7 mouse cellular contexts compared by ENCODE assay signal in genomic region chr11:58103697-58104306, GRCm38 (mm10). TPM values are rescaled to one million over a fixed set of nuclear protein-coding genes. Genes with fewer than 3 reads are reported as not detected.
A peak's percentile ranks its signal among the peaks of the same experiment; 100 is the strongest.
DNase-seq lines count a peak whose midpoint lies in the region; ATAC-seq and TF ChIP-seq lines count a peak whose summit lies in the region.

Gene Cnot8, plus strand, starts transcription at chr11:58104153.

- H3K36me3 ChIP-seq in embryonic facial prominence, embryonic 10.5 days (replicated peaks), result peaks cover 8% of the 10 kb centered on the region; the same call in 1 of the 2 replicates
- H3K36me3 ChIP-seq in intestine, postnatal 0 days (ENCODE audit: control insufficient read depth, insufficient read depth), result no peaks in the 10 kb centered on the region
- no peaks in the 10 kb centered on the region for H3K36me3 ChIP-seq in midbrain, embryonic 12.5 days
- H3K36me3 ChIP-seq in small intestine, adult 2 months (ENCODE audit: control insufficient read depth, insufficient read depth, low read length), result no peaks in the 10 kb centered on the region

- H3K9me3 ChIP-seq in embryonic facial prominence, embryonic 10.5 days, result no peaks in the 10 kb centered on the region
- H3K9me3 ChIP-seq in intestine, postnatal 0 days (ENCODE audit: control insufficient read depth), result no peaks in the 10 kb centered on the region
- H3K9me3 ChIP-seq in midbrain, embryonic 12.5 days, result no peaks in the 10 kb centered on the region

- WGBS in embryonic facial prominence, embryonic 10.5 days, result under 1% methylated on average over 55 of the region's 55 CpGs
- under 1% methylated on average over 55 of the region's 55 CpGs for WGBS in intestine, postnatal 0 days
- WGBS in midbrain, embryonic 12.5 days, result under 1% methylated on average over 55 of the region's 55 CpGs
- WGBS in small intestine, adult 2 months, result under 1% methylated on average over 55 of the region's 55 CpGs

- H3K9ac ChIP-seq in intestine, postnatal 0 days (ENCODE audit: low read depth, low read length), result peak within 1 kb of the TSS; percentile 71
- H3K9ac ChIP-seq in midbrain, embryonic 12.5 days (replicated peaks), result peak within 1 kb of the TSS; percentile 87

- H3K27me3 ChIP-seq in embryonic facial prominence, embryonic 10.5 days (replicated peaks; ENCODE audit: low read depth, poor library complexity, severe bottlenecking), result peaks cover 5% of the 10 kb centered on the region
- no peaks in the 10 kb centered on the region for H3K27me3 ChIP-seq in intestine, postnatal 0 days (replicated peaks; ENCODE audit: control insufficient read depth, insufficient read depth, low read length)
- H3K27me3 ChIP-seq in midbrain, embryonic 12.5 days, result peaks cover 5% of the 10 kb centered on the region; the same call in 1 of the 2 replicates
- H3K27me3 ChIP-seq in small intestine, adult 2 months (ENCODE audit: control insufficient read depth, insufficient read depth, low read length), result no peaks in the 10 kb centered on the region

- intact Hi-C loops in left cerebral cortex, postnatal 4 days (cut with DNase I), result no loop called here

- H3K4me2 ChIP-seq in intestine, postnatal 0 days (replicated peaks; ENCODE audit: low read depth), result peak within 1 kb of the TSS; percentile 77
- peak within 1 kb of the TSS; percentile 79 for H3K4me2 ChIP-seq in midbrain, embryonic 12.5 days (replicated peaks)

- H3K4me3 ChIP-seq in embryonic facial prominence, embryonic 10.5 days, result peak within 1 kb of the TSS; percentile 98
- peak within 1 kb of the TSS; percentile 74 for H3K4me3 ChIP-seq in intestine, postnatal 0 days (ENCODE audit: low read depth, low read length)
- H3K4me3 ChIP-seq in midbrain, embryonic 12.5 days, result peak within 1 kb of the TSS; percentile 95
- peak within 1 kb of the TSS; percentile 67 for H3K4me3 ChIP-seq in small intestine, adult 2 months (ENCODE audit: low read depth, low read length)

- peaks cover 25% of the 10 kb centered on the region for H3K4me1 ChIP-seq in embryonic facial prominence, embryonic 10.5 days
- peaks cover 3% of the 10 kb centered on the region; the same call in 1 of the 2 replicates for H3K4me1 ChIP-seq in intestine, postnatal 0 days (replicated peaks; ENCODE audit: control insufficient read depth, insufficient read depth, low read length)
- peaks cover 14% of the 10 kb centered on the region for H3K4me1 ChIP-seq in midbrain, embryonic 12.5 days
- peaks cover 8% of the 10 kb centered on the region for H3K4me1 ChIP-seq in small intestine, adult 2 months (ENCODE audit: control insufficient read depth, insufficient read depth, insufficient read length, low read length)

- DNase-seq in adrenal gland, postnatal 10 days, result peak; percentile 100
- DNase-seq in embryonic facial prominence, embryonic 10.5 days (ENCODE audit: low spot score), result peak; percentile 99
- peak; percentile 77 for DNase-seq in gonadal fat pad, adult 2 months (ENCODE audit: low read depth)
- DNase-seq in left cerebral cortex, postnatal 4 days, result peak; percentile 99

- TF ChIP-seq POLR2A in small intestine, adult 2 months (IDR thresholded peaks at IDR 0.05; ENCODE audit: low read depth, low read length), result peak; percentile 80

- peak; percentile 99 for ATAC-seq in intestine, postnatal 0 days
- ATAC-seq in midbrain, embryonic 12.5 days (ENCODE audit: low FRiP score, low read depth), result peak; percentile 97

- no peak for TF ChIP-seq CTCF in intestine, postnatal 0 days (IDR thresholded peaks at IDR 0.05; ENCODE audit: low read depth)
- no peak for TF ChIP-seq CTCF in small intestine, adult 2 months (IDR thresholded peaks at IDR 0.05; ENCODE audit: extremely low read depth, insufficient read length, insufficient replicate concordance, low read depth, low read length)

- peak within 1 kb of the TSS; percentile 97 for H3K27ac ChIP-seq in embryonic facial prominence, embryonic 10.5 days (replicated peaks)
- H3K27ac ChIP-seq in intestine, postnatal 0 days (ENCODE audit: low read depth, low read length), result peak within 1 kb of the TSS; percentile 93
- peak within 1 kb of the TSS; percentile 87 for H3K27ac ChIP-seq in midbrain, embryonic 12.5 days (replicated peaks)
- H3K27ac ChIP-seq in small intestine, adult 2 months (ENCODE audit: insufficient read depth, low read depth, low read length), result peak within 1 kb of the TSS; percentile 75

RNA-seq across cellular contexts. Expression of gene Cnot8, which starts in this region (rescaled TPM):
- 10 to 100 TPM; 42.9 to 49.3 TPM for total RNA-seq in adrenal gland, postnatal 10 days (2021)
- 105 and 107 TPM in 2 replicates for polyA plus RNA-seq in embryonic facial prominence, embryonic 10.5 days (2016; fragmentation: Nextera tagmentation; extraction: Ambion mirVana)
- 52.2 and 54.6 TPM in 2 replicates for polyA plus RNA-seq in gonadal fat pad, adult 2 months (2012; rRNA removed)
- polyA plus RNA-seq in intestine, postnatal 0 days (2015; fragmentation: Nextera tagmentation; extraction: Ambion mirVana), result 43.2 and 46.2 TPM in 2 replicates
- 10 to 100 TPM; 58.3 to 62.8 TPM for total RNA-seq in left cerebral cortex, postnatal 4 days (2021)
- polyA plus RNA-seq in midbrain, embryonic 12.5 days (2016; fragmentation: Nextera tagmentation; extraction: Ambion mirVana), result 111 and 112 TPM in 2 replicates
- 15.1 and 26.6 TPM in 2 replicates for polyA plus RNA-seq in small intestine, adult 2 months (2012; rRNA removed)

Comparison
In these comparisons a context has a peak if more than half of its experiments do, and no peak if none do; other contexts are left out.
1. Peak in every context shown above with its lines: DNase-seq, ATAC-seq, H3K4me3 ChIP-seq and H3K27ac ChIP-seq.